Mouse (Mus musculus): ENCODE measurements around the gene Mrps36.
A peak's percentile ranks its signal among the peaks of the same experiment; 100 is the strongest.
"Not testable (repeated sequence)": the region's sequence is repeated elsewhere in the genome, so short reads cannot be mapped to it uniquely, and the experiment has no call there.

Mrps36 gene

GRCm38 (mm10) chr13:100744036-100744744 is at the start of gene Mrps36:
TSS of gene Mrps36 (minus strand) at chr13:100744659.
- peak; percentile 86 for DNase-seq (ENCODE audit: extremely low read depth, low read depth)

DNA sequence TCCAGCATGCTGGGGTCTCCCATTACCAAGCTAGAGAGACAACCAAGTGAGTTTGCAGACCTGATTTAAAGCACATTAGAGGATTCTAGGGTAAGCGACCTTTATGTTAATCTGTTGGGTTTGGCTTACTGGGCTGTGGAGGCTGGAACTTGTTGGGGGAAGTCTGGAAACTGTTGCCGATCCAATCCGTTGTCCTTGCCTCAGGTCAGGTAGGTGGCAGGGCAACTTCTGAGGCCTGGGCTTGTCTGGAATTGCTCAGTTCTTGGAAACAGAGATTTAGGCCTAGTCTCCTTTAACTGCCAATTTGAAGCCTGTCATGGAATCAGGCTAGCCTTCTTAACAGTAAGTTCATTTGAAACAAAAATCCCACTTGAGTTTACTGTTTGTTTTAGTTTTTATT is 44.6 kb upstream of the Mrps36 start:
- no peak for DNase-seq (ENCODE audit: extremely low read depth, low read depth)

DNA sequence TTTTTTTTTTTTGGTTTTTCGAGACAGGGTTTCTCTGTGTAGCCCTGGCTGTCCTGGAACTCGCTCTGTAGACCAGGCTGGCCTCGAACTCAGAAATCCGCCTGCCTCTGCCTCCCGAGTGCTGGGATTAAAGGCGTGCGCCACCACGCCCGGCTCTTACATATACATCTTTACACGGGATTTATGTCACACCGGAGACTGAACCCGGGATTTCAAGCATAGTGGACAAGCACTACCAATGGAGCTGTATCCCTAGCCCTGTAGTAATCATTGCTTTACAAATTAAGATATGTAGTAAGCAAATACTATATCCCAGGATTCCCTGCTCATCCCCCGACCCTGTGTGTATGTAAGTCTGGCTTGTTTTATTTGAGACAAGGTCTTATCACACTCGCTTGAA is 43.6 kb upstream of the Mrps36 start:
- DNase-seq (ENCODE audit: extremely low read depth, low read depth), result not testable (repeated sequence)

GRCm38 (mm10) chr13:100787316-100788010 is 43.0 kb upstream of the Mrps36 start:
- no peak for DNase-seq (ENCODE audit: extremely low read depth, low read depth)

- peak; percentile 88 for DNase-seq (ENCODE audit: extremely low read depth, low read depth)
These were observed 42.0 kb upstream of the Mrps36 start, which contains the start of gene Ccnb1 for GRCm38 (mm10) chr13:100786414-100786867. TSS of gene Ccnb1 (minus strand) at chr13:100786570.

DNA sequence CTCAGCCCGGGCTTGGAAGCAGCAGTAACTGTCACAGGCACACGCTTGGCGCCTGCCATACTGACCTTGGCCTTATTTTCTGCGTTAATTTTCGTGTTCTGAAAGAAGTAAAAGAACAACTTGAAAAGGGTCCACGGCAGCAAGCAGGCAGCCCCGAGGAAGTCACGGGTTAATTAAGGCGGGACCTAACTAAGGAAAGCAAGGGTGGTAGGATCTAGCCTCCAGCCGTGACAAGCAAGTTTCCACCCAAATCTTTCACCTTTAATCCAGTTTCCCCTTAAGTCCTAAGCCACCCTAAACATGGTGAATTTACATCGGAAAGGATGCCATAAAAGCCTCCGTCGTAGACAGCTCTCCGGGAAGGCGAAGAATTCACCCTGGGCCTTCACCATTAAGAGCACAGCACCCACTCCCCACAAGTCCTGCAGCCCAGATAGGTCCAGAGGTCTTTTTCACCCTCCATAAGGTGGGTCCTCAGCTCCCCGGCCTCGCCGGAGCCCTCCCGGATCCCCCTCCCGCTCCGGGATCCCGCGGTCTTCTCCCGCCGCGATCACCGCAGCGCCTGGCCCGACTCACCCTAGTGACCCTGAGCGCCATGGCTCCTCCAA is 41.5 kb upstream of the Mrps36 start:
- no peak for DNase-seq (ENCODE audit: extremely low read depth, low read depth)

GRCm38 (mm10) chr13:100777491-100777890 is 33.0 kb upstream of the Mrps36 start:
- DNase-seq (ENCODE audit: extremely low read depth, low read depth), result peak; percentile 91

GRCm38 (mm10) chr13:100776710-100777109 is 32.3 kb upstream of the Mrps36 start:
- no peak for DNase-seq (ENCODE audit: extremely low read depth, low read depth)

- DNase-seq (ENCODE audit: extremely low read depth, low read depth), result no peak
These were observed 31.6 kb upstream of the Mrps36 start for GRCm38 (mm10) chr13:100776056-100776419.

DNA sequence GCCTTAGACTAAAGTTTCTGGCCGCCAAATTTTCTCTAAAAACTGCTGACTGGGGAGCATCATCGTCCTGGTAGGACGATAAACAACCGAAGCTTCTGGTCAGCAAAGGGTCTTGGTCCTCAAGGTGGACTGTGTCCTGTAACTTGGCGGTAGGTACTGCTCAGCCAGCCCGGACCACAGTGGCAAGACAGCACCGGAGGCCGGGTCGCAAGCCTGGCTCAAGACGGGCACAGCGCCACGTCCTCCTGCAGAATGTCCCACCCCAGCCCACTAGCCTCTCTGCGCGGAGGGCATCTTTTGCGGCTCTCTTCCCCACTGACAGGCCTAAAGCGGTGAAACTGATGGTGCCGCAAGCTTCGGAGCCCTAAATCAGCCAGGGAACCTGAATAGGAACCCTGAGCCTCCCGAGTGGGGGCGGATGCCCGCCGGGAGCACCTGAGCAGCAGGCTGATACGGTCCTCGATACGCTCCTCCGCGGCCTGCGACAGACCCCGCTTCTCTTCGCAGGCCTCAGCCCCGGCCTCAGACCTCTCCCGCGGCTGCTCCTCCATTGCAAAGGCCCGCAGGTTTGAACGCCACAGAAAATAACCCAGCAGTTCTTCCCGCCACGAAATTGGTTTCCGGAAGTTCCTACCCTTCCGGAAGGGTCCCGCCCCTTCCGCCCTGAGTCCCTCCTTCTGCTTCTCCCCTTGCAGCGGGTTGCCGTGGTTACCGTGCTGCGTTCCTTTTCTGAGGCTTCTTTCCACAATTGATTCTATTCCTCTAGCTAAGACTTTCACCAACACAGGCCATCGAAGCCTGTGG is 31.0 kb upstream of the Mrps36 start, which contains the start of gene Cenph:
Gene Cenph (minus strand): TSS at position 648 of the 804 bp plus-strand sequence.
- peak; percentile 87 for DNase-seq (ENCODE audit: extremely low read depth, low read depth)

- no peak for DNase-seq (ENCODE audit: extremely low read depth, low read depth)
These were observed 30.2 kb upstream of the Mrps36 start for GRCm38 (mm10) chr13:100774704-100775103.

DNA sequence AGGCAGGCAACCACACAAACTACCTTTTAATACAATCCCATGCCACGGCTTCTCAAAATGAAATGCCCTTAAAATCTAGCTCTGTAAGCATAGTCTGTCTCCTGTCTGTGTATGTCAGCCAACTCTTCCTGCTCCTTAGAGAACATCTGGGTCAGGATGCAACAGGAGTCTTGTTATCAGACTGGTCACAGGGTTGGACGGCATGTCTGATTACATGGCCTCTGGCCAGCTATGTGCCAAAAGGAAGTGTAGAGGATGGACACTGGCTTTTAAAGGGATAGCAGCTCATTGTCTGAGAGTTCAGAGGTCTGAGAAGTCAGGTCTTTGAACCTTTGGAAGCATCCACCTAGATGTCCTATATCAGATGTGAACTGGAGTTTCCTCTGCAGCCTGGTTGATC is 10.9 kb upstream of the Mrps36 start:
- no peak for DNase-seq (ENCODE audit: extremely low read depth, low read depth)

GRCm38 (mm10) chr13:100754186-100754585 is 9.7 kb upstream of the Mrps36 start:
- DNase-seq (ENCODE audit: extremely low read depth, low read depth), result no peak

DNA sequence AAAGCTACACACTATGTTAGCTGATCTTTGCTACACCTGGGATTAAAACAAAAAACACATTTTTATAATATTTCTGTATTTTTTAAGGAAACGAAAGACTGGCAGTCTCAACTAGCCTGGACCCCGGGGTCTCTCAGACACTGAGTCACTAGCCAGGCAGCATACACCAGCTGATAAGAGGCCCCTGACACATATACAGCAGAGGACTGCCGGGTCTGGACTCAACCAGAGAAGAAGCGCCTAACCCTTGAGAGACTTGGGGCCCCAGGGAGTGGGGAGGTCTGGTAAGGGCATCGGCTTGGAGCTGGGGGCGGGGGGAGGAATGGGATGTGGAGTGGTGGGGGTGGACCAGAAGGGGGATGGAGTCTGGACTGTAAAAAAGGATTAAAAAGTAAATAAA is 8.6 kb upstream of the Mrps36 start:
- no peak for DNase-seq (ENCODE audit: extremely low read depth, low read depth)

DNA sequence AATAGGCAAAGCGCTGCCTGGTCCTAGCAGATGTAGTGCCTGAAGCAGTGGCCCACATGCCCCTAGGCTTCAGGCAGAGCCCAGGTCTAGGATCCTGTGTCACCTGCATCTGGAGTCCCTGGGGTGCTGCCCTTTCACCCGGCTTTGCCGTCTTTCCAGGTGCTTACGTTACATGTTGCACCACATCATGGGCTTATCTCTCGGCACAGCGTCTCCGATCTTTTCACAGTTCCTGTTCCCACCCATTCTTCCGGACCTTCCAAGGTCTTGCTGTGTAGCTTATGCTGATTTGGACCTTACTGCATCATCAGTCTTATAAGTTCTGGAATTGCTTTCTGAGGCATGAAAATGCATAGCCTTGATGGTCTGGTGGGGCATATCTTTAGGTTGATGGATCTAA is 8.1 kb upstream of the Mrps36 start:
- DNase-seq (ENCODE audit: extremely low read depth, low read depth), result peak; percentile 54

GRCm38 (mm10) chr13:100751402-100751801 is 6.9 kb upstream of the Mrps36 start:
- DNase-seq (ENCODE audit: extremely low read depth, low read depth), result no peak

GRCm38 (mm10) chr13:100750799-100751198 is 6.3 kb upstream of the Mrps36 start:
- DNase-seq (ENCODE audit: extremely low read depth, low read depth), result no peak

- no peak for DNase-seq (ENCODE audit: extremely low read depth, low read depth)
These were observed 4.2 kb upstream of the Mrps36 start for GRCm38 (mm10) chr13:100748638-100749037.

DNA sequence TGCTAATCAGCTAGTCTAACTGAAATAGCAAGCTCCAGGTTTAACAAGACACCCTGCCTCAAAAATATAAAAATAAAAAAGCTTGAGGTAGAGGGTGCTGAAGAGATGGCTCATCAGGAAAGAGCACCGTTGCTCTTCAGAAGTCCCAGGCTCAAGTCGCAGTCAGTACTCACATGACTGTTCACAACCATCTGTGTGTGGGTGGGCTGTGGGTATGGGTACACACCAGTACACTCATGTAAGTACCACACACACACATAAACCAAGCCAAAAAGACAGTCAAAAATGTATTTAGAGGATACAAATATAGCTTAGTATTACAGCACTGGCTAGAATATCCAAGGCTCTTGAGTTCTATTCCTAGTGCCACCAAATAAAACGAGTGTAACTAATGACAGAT is 1.6 kb upstream of the Mrps36 start:
- DNase-seq (ENCODE audit: extremely low read depth, low read depth), result no peak

DNA sequence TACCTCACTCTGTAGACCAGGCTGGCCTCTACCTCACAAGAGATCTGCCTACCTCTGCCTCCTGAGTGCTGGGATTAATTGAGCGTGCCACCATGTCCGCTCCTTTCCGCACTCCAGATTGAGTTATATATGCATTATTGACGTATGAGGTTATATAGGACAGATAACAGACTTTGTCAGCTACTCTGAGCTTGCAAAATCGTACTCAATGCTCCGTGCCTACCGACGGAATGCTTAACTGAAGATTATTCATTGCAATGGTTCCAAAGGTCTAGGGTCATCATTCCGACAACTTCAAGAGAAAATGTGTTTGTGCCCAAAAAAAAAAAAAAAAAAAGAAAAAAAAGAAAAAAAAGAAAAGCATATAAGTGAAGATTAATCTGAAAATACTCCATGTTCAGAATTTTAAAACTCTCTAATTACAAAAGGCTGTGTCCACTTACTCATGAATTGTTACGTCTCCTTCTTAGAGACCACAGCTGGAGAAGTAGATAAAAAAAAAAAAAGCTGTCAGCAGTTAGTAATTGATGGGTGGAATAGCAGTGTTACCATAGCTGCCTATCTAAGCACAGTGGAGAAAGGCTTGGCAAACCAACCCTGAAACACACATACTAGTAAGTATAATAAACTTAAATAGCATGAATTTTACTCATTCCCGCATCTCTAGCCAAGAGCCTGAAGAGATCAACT is 968 bp downstream of the Mrps36 start:
- peak; percentile 88 for DNase-seq (ENCODE audit: extremely low read depth, low read depth)

GRCm38 (mm10) chr13:100742831-100743230 is 1.6 kb downstream of the Mrps36 start:
- DNase-seq (ENCODE audit: extremely low read depth, low read depth), result no peak
